Mouse (Mus musculus): ENCODE data around the gene Por. TPM values are rescaled to one million over a fixed set of nuclear protein-coding genes. Genes with fewer than 3 reads are reported as not detected.

The Por gene
- total and polyA plus RNA-seq, 2 experiments from 2014 or later: 75.2 to 94.1 TPM

DNA sequence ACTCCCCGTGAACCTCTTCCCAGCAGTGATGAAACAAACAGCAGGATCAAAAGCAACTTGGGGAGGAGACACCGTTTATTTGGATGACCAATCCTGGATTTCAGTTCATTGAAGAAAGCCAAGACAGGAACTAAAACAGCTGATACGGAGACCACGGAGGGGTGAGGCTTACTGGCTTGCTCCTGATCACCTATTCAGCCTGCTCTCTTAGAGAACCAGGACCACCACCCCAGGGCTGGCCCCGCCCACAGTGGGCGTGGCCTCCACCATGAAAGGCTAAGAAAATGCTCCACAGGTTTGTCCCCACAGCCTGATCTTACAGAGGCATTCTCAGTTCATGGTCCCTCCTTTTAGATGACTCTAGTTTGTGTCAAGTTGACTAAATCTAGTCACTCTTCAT is 68.4 kb downstream of the Por start:
- Histone ChIP-seq H3K9ac (replicated peaks; ENCODE audit: low read length, poor library complexity, severe bottlenecking) (no peak overlapping the region), H3K36me3 (ENCODE audit: insufficient read depth, low read length) (peaks cover 54% of the 10 kb centered on the region), H3K4me2 (ENCODE audit: low read depth, low read length, poor library complexity, severe bottlenecking) (no peak overlapping the region), H3K27me3 (ENCODE audit: insufficient read depth, low read length) (no peaks in the 10 kb centered on the region), H3K27ac (ENCODE audit: low read depth, low read length) (no peak overlapping the region), H3K4me1 (ENCODE audit: insufficient read depth, low read length) (no peaks in the 10 kb centered on the region), H3K9me3 (ENCODE audit: low read length) (no peaks in the 10 kb centered on the region), H3K4me3 (ENCODE audit: low read depth, low read length) (no peak overlapping the region)
- no peak for TF ChIP-seq CTCF (IDR thresholded peaks at IDR 0.05)
- WGBS: 38% methylated on average over 6 of the region's 6 CpGs
- no peak for ATAC-seq (ENCODE audit: low FRiP score)
- DNase-seq (ENCODE audit: low spot score): no peak

DNA sequence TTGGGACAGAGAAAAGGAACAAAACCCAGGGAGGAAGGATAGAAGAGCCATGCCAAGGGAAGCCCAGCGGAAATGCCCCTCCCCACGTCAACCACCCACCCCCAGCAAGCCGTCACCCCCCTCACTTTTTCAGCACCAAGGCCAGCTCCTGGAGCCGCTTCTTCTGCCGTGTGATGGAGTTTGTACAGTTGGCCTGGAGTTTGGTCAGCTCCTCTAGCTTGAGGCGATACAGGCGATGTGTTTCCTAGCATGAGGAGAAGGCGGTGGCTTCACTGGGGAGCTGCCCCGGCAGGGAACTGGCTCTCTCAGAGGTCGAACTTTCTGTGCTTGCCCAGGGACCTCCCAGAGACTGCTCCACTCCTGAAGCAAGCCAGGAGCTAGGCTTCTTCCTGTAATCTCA is 72.3 kb downstream of the Por start:
- no peak for TF ChIP-seq CTCF (IDR thresholded peaks at IDR 0.05)
- no peak overlapping the region for H3K27ac ChIP-seq (ENCODE audit: low read depth, low read length)
- no peak for ATAC-seq (ENCODE audit: low FRiP score)

DNA sequence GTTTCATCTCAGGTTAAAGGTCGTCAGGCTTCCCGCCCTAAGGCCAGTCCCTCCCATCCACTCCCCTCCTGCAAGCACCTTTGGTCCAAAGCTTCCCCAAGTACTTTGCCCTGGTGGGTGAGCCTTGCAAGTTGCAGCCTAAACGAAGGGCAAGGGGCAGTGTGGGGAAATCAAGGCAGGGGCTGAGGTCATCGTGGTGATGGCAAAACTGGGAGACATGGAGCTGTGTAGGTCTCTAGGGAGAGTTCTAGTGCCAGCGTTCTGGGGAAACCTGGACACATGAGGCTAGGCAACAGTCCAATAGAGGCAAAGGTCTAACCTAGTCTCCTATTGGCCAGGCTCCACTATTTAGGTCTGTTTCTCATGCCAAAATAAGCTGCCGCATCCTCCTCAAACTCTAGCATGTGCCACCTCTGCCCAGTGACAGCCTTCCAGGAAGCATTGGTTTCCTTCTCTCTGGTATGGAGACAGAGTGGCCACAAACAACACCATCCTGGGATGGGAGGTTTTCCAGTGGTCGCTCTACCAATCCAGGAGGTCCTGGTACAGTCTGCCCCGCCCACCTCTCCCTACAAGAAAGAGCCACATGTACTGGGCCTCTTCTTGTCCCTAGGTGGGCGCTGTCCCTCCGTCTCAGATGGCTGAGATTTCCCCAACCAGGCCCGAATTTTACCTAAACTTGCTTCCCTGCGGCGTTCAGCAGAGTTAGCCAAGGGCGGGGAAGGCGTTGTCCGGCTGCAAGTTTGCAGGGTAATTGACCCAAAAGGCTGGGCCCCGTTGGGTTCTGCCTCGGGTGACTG is 73.3 kb downstream of the Por start:
- Histone ChIP-seq H3K27ac (ENCODE audit: low read depth, low read length) (peak overlapping the region; percentile 38; the same call in 1 of the 2 replicates), H3K36me3 (ENCODE audit: insufficient read depth, low read length) (peaks cover 19% of the 10 kb centered on the region), H3K4me3 (ENCODE audit: low read depth, low read length) (peak overlapping the region; percentile 79), H3K9ac (replicated peaks; ENCODE audit: low read length, poor library complexity, severe bottlenecking) (peak overlapping the region; percentile 79), H3K4me1 (ENCODE audit: insufficient read depth, low read length) (no peaks in the 10 kb centered on the region), H3K4me2 (ENCODE audit: low read depth, low read length, poor library complexity, severe bottlenecking) (peak overlapping the region; percentile 96), H3K27me3 (ENCODE audit: insufficient read depth, low read length) (no peaks in the 10 kb centered on the region), H3K9me3 (ENCODE audit: low read length) (no peaks in the 10 kb centered on the region)
- WGBS: 21% methylated on average over 18 of the region's 18 CpGs
- DNase-seq (ENCODE audit: low spot score): peak; percentile 77
- peak; percentile 12; the same call in 1 of the 2 replicates for TF ChIP-seq CTCF (IDR thresholded peaks at IDR 0.05)
- peak; percentile 55; the same call in 1 of the 2 replicates for ATAC-seq (ENCODE audit: low FRiP score)

More for the DNA sequence above, 72.3 kb downstream of the Por start:
- no peaks in the 10 kb centered on the region for H3K4me1 ChIP-seq (ENCODE audit: insufficient read depth, low read length)
- H3K9me3 ChIP-seq (ENCODE audit: low read length): no peaks in the 10 kb centered on the region
- no peak overlapping the region for H3K9ac ChIP-seq (replicated peaks; ENCODE audit: low read length, poor library complexity, severe bottlenecking)
- H3K36me3 ChIP-seq (ENCODE audit: insufficient read depth, low read length): peaks cover 19% of the 10 kb centered on the region
- no peak overlapping the region for H3K4me2 ChIP-seq (ENCODE audit: low read depth, low read length, poor library complexity, severe bottlenecking)
- no peak overlapping the region for H3K4me3 ChIP-seq (ENCODE audit: low read depth, low read length)
- DNase-seq (ENCODE audit: low spot score): no peak
- H3K27me3 ChIP-seq (ENCODE audit: insufficient read depth, low read length): no peaks in the 10 kb centered on the region
- WGBS: 68% methylated on average over 10 of the region's 10 CpGs

DNA sequence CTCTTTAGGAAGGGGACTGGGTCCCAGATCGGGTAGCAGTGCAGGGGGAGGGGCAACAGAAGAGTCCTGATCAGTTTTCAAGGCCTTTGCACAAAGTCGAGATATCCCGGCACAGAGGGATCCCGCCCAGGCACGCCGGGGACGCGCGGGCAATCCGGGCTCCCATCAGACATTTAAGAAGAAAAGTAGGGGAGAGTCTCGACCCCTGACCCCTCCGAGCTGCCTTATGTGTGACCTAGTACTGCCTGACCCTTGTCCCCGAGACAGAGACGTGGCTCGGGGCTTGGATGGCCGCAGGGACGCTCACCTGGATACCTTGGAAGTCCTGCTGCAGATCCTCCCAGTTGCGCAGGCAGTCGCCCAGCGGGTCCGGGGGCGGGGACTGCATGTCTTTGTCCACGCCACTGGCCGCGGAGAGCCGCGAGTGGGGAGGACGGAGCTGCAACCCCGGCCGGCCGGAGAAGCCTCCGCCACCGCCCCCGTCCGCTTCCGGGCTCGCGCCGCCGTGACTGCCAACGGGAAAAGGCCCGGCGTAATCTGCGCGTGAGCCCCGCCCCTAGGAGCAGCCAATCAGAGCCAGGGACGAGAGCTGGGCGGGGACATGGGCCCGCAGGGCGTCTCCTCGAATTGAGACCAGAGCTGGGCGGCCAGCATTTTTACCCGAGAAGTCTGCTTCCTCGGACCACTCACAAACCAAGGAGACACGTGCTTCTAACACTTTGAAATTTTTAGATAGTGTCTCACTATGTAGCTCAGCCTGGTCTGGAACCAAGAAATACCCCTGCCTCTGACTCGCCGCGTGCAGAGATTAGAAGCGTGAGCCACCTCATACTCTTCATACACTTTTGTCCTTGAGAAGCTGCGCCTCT is 74.1 kb downstream of the Por start, which contains the start of gene Tmem120a:
Gene Tmem120a (minus strand): TSS at position 708 of the 869 bp plus-strand sequence.
- H3K4me1 ChIP-seq (ENCODE audit: insufficient read depth, low read length): no peaks in the 10 kb centered on the region
- peak within 1 kb of the TSS; percentile 38 for H3K27ac ChIP-seq (ENCODE audit: low read depth, low read length)
- peak within 1 kb of the TSS; percentile 96 for H3K4me2 ChIP-seq (ENCODE audit: low read depth, low read length, poor library complexity, severe bottlenecking)
- 0 out of 2 replicates have a peak, but pooled peaks have one; percentile 4 for TF ChIP-seq CTCF (IDR thresholded peaks at IDR 0.05)
- no peaks in the 10 kb centered on the region for H3K9me3 ChIP-seq (ENCODE audit: low read length)
- DNase-seq (ENCODE audit: low spot score) (peak; percentile 93), ATAC-seq (ENCODE audit: low FRiP score) (peak; percentile 93)
- H3K4me3 ChIP-seq (ENCODE audit: low read depth, low read length): peak within 1 kb of the TSS; percentile 79
- peak within 1 kb of the TSS; percentile 79 for H3K9ac ChIP-seq (replicated peaks; ENCODE audit: low read length, poor library complexity, severe bottlenecking)
- H3K36me3 ChIP-seq (ENCODE audit: insufficient read depth, low read length): peaks cover 19% of the 10 kb centered on the region
- WGBS: under 1% methylated on average over 60 of the region's 60 CpGs
- no peaks in the 10 kb centered on the region for H3K27me3 ChIP-seq (ENCODE audit: insufficient read depth, low read length)

DNA sequence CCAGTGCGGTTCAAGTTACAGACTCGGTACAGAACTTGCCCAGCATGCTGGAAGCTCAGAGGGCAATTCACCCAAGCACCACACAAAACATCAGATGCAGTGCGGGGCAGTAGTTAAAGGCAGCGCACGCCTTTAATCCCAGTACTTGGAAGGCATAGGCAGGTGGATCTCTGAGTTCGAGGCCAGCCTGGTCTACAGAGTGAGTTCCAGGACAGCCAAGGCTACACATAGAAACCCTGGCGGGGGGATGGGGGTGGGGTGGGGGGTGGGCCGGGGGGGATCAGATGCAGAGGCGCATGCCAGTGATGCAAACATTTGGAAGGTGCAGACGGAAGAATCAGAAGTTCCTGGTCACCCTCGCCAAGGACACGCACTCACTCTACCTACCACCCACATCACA is 74.9 kb downstream of the Por start:
- 23% methylated on average over 10 of the region's 12 CpGs for WGBS
- ATAC-seq (ENCODE audit: low FRiP score) (no peak), DNase-seq (ENCODE audit: low spot score) (no peak)
- H3K9ac ChIP-seq (replicated peaks; ENCODE audit: low read length, poor library complexity, severe bottlenecking): no peak overlapping the region
- H3K4me2 ChIP-seq (ENCODE audit: low read depth, low read length, poor library complexity, severe bottlenecking): peak overlapping the region; percentile 96
- peak overlapping the region; percentile 79 for H3K4me3 ChIP-seq (ENCODE audit: low read depth, low read length)
- no peak for TF ChIP-seq CTCF (IDR thresholded peaks at IDR 0.05)
- H3K27ac ChIP-seq (ENCODE audit: low read depth, low read length): peak overlapping the region; percentile 1; the same call in 1 of the 2 replicates
- H3K36me3 ChIP-seq (ENCODE audit: insufficient read depth, low read length): peaks cover 16% of the 10 kb centered on the region
- no peaks in the 10 kb centered on the region for H3K4me1 ChIP-seq (ENCODE audit: insufficient read depth, low read length)
- H3K9me3 ChIP-seq (ENCODE audit: low read length): no peaks in the 10 kb centered on the region
- H3K27me3 ChIP-seq (ENCODE audit: insufficient read depth, low read length): no peaks in the 10 kb centered on the region
